Mouse (Mus musculus): ENCODE measurements around the gene 6030452D12Rik. TPM values are rescaled to one million over a fixed set of nuclear protein-coding genes. Genes with fewer than 3 reads are reported as not detected.

Gene 6030452D12Rik
- polyA plus RNA-seq (2015; fragmentation: Nextera tagmentation; extraction: Ambion mirVana), result not detected in 2 replicates

DNA sequence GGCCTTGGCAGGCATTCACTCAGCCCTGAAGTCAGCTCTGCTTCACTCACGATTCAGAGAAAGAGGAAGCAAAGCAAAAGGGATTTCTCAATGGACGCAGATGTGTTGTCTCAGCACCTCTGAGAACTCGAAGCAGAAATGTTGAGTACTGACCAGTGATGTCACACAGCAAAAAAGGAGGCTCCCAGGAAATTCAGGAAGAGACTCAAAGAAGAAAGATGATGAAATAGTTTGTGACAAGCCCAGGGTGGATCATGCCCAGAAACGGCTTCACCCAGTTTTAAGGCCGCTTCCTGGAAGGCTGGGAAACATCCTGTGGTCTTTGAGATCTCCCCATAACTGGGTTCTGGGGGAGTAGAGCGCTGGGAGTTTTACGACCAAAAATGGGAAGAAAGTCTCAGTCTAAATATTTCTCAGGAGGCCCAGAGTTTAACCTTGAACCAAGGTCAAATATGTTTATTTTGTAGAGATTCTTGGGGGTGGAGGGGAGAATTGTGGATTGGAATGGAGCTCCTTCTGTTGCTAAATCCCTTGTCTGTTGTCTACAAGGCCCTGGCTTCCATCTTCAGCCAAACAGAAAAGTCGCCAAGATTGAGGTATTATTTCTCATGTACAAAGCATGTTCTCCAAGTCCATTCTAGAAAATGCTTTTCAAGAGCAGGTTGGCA lies at the start of gene 6030452D12Rik:
Gene 6030452D12Rik (plus strand): TSS at position 505 of the 668 bp plus-strand sequence.
- Histone ChIP-seq H3K27ac (no peak within 1 kb of the TSS), H3K4me2 (no peak within 1 kb of the TSS), H3K27me3 (0 out of 2 replicates have a peak, but pooled peaks cover 2% of the 10 kb centered on the region), H3K9ac (no peak within 1 kb of the TSS), H3K4me3 (no peak within 1 kb of the TSS), H3K9me3 (no peaks in the 10 kb centered on the region), H3K36me3 (no peaks in the 10 kb centered on the region), H3K4me1 (replicated peaks) (no peaks in the 10 kb centered on the region)
- no peak for ATAC-seq (ENCODE audit: low FRiP score)
- 80% methylated on average over 8 of the region's 8 CpGs for WGBS

DNA sequence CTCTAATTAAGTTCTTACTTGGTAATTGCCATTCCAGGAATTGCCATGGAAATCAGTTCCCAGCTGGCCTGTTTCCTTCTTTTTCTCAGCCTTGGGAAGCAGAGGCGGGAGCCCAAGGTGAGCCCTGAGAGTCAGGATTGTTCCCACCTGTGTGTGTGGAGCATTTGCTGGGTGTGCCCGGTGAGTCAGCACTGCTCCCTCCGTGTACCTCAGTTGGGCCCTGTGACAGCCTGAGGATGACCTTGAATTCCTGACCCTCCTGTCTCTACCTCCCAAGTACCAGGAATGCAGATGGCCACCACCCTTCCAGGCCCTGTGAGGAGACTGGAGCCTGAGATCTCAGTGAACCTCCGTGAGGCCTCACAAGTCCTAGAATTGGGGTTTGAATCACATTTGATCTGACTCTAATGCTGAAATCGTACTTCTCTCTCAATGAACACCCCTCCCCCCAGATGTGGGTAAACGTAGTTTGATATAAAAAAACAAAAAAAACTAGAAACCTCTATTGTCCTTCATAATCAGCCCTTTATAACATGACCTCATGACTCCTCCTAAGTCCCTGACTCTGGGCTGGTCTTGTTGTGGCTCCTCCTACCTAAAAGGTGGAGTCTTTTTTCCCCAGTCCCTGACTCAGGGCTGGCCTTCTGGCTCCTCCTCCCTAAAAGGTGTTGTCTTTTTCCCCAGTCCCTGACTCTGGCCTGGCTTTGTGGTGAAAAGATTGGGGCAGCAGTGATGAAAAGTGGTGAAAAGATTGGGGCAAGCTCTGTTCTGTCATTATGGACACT lies 48.8 kb upstream of the 6030452D12Rik start:
- Histone ChIP-seq H3K9me3 (no peaks in the 10 kb centered on the region), H3K4me3 (no peak overlapping the region), H3K36me3 (no peaks in the 10 kb centered on the region), H3K27ac (no peak overlapping the region), H3K9ac (no peak overlapping the region), H3K4me2 (no peak overlapping the region), H3K27me3 (no peaks in the 10 kb centered on the region), H3K4me1 (replicated peaks) (peaks cover 10% of the 10 kb centered on the region)
- no peak for ATAC-seq (ENCODE audit: low FRiP score)
- 85% methylated on average over 6 of the region's 6 CpGs for WGBS

DNA sequence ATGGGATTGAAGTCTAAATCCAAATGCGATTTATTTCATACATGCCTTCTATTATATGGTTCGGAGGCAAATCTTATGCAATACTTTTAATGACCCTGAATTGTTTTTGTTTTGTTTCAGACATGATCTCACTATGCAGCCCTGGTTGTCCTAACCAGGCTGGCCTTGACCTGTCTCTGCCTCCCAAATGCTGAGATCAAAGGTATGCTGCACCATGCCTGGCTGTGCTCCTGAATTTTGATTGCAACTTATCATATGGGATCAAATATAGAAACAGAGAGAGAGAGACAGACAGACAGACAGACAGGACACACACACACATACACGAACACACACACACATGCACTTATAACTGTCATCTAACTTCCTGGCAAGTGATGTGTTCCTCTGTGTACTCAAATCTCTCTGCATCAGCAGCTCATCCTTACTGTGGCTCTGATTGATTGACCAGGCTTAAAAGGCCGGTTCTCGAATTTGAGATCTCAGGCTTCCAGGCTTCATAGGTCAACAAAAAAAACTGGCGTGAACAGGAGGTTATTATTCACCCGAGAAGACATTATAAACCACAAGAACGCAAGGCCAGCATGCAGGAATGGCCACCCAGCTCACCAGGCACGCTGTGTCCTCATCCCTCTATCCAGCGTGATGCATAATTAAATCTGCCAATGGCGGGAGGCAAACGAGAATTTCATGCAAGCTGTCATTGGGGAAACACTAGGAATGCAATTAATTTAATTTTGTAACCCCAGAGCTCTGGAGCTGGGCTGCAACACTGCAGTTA lies 47.4 kb upstream of the 6030452D12Rik start:
- H3K9me3 ChIP-seq, result no peaks in the 10 kb centered on the region
- H3K27me3 ChIP-seq, result no peaks in the 10 kb centered on the region
- no peak overlapping the region for H3K27ac ChIP-seq
- WGBS, result 60% methylated on average over 12 of the region's 12 CpGs
- H3K36me3 ChIP-seq, result no peaks in the 10 kb centered on the region
- ATAC-seq (ENCODE audit: low FRiP score), result no peak
- H3K9ac ChIP-seq, result no peak overlapping the region
- H3K4me2 ChIP-seq, result no peak overlapping the region
- no peak overlapping the region for H3K4me3 ChIP-seq
- peaks cover 10% of the 10 kb centered on the region for H3K4me1 ChIP-seq (replicated peaks)

GRCm38 (mm10) chr8:106454036-106454435 lies 46.3 kb upstream of the 6030452D12Rik start:
- H3K27ac ChIP-seq, result no peak overlapping the region

GRCm38 (mm10) chr8:106462131-106462530 lies 38.2 kb upstream of the 6030452D12Rik start:
- H3K4me1 ChIP-seq (replicated peaks), result no peaks in the 10 kb centered on the region
- H3K9me3 ChIP-seq, result no peaks in the 10 kb centered on the region
- no peaks in the 10 kb centered on the region for H3K36me3 ChIP-seq
- H3K27me3 ChIP-seq, result no peaks in the 10 kb centered on the region
- no peak overlapping the region for H3K4me2 ChIP-seq
- H3K4me3 ChIP-seq, result no peak overlapping the region
- H3K9ac ChIP-seq, result no peak overlapping the region
- ATAC-seq (ENCODE audit: low FRiP score), result no peak
- no peak overlapping the region for H3K27ac ChIP-seq
- WGBS, result 81% methylated on average over 5 of the region's 5 CpGs

More at GRCm38 (mm10) chr8:106454036-106454435, 46.3 kb upstream of the 6030452D12Rik start:
- 78% methylated on average over 11 of the region's 11 CpGs for WGBS
- H3K9me3 ChIP-seq, result no peaks in the 10 kb centered on the region
- H3K4me1 ChIP-seq (replicated peaks), result peaks cover 10% of the 10 kb centered on the region
- no peak overlapping the region for H3K4me3 ChIP-seq
- no peak for ATAC-seq (ENCODE audit: low FRiP score)
- H3K36me3 ChIP-seq, result no peaks in the 10 kb centered on the region
- H3K4me2 ChIP-seq, result no peak overlapping the region
- no peak overlapping the region for H3K9ac ChIP-seq
- H3K27me3 ChIP-seq, result no peaks in the 10 kb centered on the region

DNA sequence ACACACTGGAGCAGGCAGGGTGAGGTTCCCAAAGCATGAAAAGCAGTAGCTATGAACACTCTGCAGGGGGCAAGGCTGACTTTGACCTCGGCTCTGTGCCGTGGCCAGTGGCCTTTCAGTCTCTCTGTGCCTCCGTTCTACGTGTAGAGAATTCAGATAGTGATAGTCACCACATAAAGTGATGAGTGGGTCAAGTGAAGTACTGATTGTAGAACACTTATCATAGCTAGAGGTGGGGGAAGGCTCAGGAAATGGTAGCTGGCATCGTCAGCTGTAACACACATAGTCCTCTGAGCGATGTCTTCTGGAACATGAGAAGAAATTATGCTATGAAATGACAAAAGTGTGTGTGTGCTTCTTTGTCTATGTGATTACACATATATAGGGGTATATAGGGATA lies 36.5 kb upstream of the 6030452D12Rik start:
- H3K9me3 ChIP-seq, result no peaks in the 10 kb centered on the region
- H3K4me2 ChIP-seq, result no peak overlapping the region
- H3K36me3 ChIP-seq, result no peaks in the 10 kb centered on the region
- no peaks in the 10 kb centered on the region for H3K4me1 ChIP-seq (replicated peaks)
- WGBS, result 80% methylated on average over 6 of the region's 6 CpGs
- no peak overlapping the region for H3K27ac ChIP-seq
- H3K4me3 ChIP-seq, result no peak overlapping the region
- ATAC-seq (ENCODE audit: low FRiP score), result no peak
- no peaks in the 10 kb centered on the region for H3K27me3 ChIP-seq
- H3K9ac ChIP-seq, result no peak overlapping the region

- ATAC-seq (ENCODE audit: low FRiP score), result no peak
- H3K4me1 ChIP-seq (replicated peaks), result no peaks in the 10 kb centered on the region
- H3K27me3 ChIP-seq, result no peaks in the 10 kb centered on the region
- H3K36me3 ChIP-seq, result no peaks in the 10 kb centered on the region
- no peaks in the 10 kb centered on the region for H3K9me3 ChIP-seq
- WGBS, result 63% methylated on average over 7 of the region's 7 CpGs
- H3K27ac ChIP-seq, result no peak overlapping the region
- no peak overlapping the region for H3K4me3 ChIP-seq
- no peak overlapping the region for H3K4me2 ChIP-seq
- H3K9ac ChIP-seq, result no peak overlapping the region
Measured at GRCm38 (mm10) chr8:106469485-106469884, 30.8 kb upstream of the 6030452D12Rik start.

DNA sequence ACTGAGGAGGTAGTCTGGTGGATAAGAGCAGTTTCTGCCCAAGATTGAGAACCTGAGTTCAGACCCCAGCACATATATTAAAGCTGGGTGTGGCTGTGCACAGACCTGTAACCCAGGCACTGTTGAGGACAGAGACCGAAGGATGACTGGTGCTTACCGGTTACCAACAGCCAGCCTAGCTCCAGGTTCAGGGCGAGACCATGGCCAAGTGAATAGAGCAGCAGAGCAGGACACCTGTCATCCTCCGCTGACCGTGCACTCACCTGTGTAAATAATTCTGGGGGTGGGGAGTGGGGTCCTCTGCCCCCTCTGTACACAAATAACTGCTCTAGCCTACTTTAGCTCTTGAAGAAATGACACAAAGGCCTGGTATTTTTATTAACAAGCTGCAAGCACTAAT lies 26.3 kb upstream of the 6030452D12Rik start:
- no peak for ATAC-seq (ENCODE audit: low FRiP score)
- Histone ChIP-seq H3K9ac (no peak overlapping the region), H3K4me2 (no peak overlapping the region), H3K4me1 (replicated peaks) (no peaks in the 10 kb centered on the region), H3K9me3 (no peaks in the 10 kb centered on the region), H3K27ac (no peak overlapping the region), H3K27me3 (no peaks in the 10 kb centered on the region), H3K36me3 (no peaks in the 10 kb centered on the region), H3K4me3 (no peak overlapping the region)
- 90% methylated on average over 5 of the region's 5 CpGs for WGBS

GRCm38 (mm10) chr8:106504241-106504640 lies 3.9 kb downstream of the 6030452D12Rik start:
- H3K4me3 ChIP-seq, result no peak overlapping the region
- H3K9me3 ChIP-seq, result no peaks in the 10 kb centered on the region
- no peak overlapping the region for H3K27ac ChIP-seq
- peaks cover 19% of the 10 kb centered on the region for H3K4me1 ChIP-seq (replicated peaks)
- WGBS, result 92% methylated on average over 7 of the region's 7 CpGs
- peaks cover 40% of the 10 kb centered on the region for H3K27me3 ChIP-seq
- ATAC-seq (ENCODE audit: low FRiP score), result no peak
- H3K36me3 ChIP-seq, result no peaks in the 10 kb centered on the region
- H3K4me2 ChIP-seq, result no peak overlapping the region
- no peak overlapping the region for H3K9ac ChIP-seq

- no peak overlapping the region for H3K27ac ChIP-seq
- ATAC-seq (ENCODE audit: low FRiP score), result no peak
- no peaks in the 10 kb centered on the region for H3K36me3 ChIP-seq
- no peaks in the 10 kb centered on the region for H3K9me3 ChIP-seq
- no peak overlapping the region for H3K9ac ChIP-seq
- H3K27me3 ChIP-seq, result peaks cover 52% of the 10 kb centered on the region
- H3K4me1 ChIP-seq (replicated peaks), result peaks cover 24% of the 10 kb centered on the region
- H3K4me2 ChIP-seq, result no peak overlapping the region
- WGBS, result 67% methylated on average over 10 of the region's 10 CpGs
- no peak overlapping the region for H3K4me3 ChIP-seq
Measured at GRCm38 (mm10) chr8:106505328-106505965, 5.1 kb downstream of the 6030452D12Rik start.

DNA sequence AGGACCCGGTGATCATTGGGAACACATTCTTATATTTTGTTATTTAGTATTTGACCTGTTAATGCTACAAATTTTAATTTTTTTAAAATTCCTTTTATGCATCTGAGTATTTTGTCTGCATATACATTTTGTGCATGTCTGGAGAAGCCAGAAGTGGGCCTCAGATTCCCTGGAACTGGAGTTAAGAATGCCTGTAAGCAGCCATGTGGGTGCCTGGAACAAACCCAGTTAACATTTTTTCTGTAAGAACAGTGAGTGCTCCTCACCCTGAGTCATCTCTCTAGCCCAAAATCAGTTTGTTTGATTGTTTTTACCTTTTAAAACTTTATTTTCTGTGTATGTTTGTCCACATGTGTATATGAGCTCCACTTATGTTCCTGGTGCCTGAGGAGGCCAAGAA lies 5.8 kb downstream of the 6030452D12Rik start:
- Histone ChIP-seq H3K4me2 (no peak overlapping the region), H3K9me3 (no peaks in the 10 kb centered on the region), H3K27ac (no peak overlapping the region), H3K4me3 (no peak overlapping the region), H3K4me1 (replicated peaks) (peaks cover 30% of the 10 kb centered on the region), H3K27me3 (peaks cover 59% of the 10 kb centered on the region), H3K36me3 (no peaks in the 10 kb centered on the region), H3K9ac (no peak overlapping the region)
- no peak for ATAC-seq (ENCODE audit: low FRiP score)
- 94% methylated on average over 1 of the region's 1 CpGs for WGBS

All from hindbrain, embryonic 13.5 days (tissue).